Mouse (Mus musculus) spleen, embryonic (tissue): ENCODE measurements around the gene Ralgps2.

Source experiments
- CTCF ChIA-PET: fragments of 350-600 bp; sonication (Branson Sonifier 250); formaldehyde crosslinking; loops from one replicate; lab custom pipeline; 2022; lab: Charles Lee

Gene Ralgps2

DNA sequence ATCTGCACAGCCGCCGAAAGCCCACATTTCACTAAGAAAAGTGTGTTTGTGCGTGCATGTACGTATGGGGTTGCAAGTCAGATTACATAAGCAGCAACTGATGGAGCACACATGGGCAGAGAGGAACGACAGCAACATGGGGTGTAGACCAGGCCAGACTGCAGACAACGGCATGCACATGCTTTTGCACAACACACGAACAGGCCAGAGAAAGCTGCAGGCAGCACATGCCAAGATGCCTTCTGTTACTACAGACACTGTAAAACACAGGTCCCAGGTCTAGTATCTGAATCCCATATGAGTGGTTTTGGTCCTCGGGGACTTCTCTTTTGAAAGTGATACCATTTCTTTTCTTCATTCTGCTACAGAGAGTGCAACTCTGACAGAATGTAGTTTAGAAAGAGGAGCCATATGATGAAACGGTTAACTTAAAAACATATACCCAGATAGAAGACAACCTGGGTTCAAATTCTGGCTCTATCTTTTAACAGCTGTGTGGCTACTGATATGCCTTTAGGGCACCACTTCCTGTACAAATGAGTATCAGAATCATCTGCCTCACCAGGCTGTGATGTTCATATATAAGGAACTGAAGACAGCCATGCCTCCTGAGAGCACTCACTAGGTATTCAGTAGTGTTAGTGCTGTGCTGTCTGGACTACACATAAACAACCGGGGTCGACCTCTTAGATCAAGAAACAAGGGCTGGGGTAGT, 97.6 kb downstream of the Ralgps2 start:
- CTCF ChIA-PET = no interaction called here

DNA sequence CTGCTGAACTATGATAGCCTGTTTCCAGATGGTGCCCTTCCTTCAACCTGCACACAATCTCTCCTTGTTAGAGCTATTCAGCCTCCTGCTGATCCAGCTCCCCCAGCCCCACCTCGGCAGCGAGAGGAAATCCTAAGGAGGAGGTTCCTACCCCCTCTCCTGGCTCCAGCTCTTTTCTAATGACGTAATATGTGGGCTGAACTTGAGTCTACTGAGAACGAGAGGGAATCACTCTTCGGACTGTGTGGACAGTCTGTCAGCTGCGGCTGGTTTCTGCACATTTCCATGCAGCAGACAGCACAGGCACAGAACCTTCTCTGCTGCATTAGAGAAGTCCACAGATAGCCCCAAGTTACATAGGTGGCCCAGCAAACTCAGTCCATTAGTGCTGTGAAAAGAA, 100.7 kb downstream of the Ralgps2 start:
- CTCF ChIA-PET = no interaction called here

DNA sequence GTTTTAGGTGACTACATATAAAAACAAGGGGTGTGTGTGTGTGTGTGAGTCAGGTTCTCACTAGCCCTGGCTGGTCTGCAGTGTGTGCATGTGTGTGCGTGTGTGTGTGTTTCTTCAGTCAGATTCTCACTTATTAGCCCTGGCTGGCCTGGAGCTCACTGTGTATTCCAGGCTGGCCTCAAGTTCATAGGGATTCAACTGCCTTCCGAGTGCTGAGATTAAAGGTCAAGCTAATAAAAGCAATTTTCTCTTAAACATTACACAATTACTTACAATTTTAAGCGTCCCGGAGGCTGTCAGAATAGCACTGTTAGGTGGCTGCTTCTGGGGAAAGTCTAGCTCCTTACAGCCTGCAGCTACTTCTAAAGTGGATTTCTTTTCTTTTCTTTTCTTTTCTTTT, 101.2 kb downstream of the Ralgps2 start, which contains the start of gene Angptl1:
Gene Angptl1, plus strand, starts transcription at position 386 of the 400 bp plus-strand sequence.
- CTCF ChIA-PET = no interaction called here

DNA sequence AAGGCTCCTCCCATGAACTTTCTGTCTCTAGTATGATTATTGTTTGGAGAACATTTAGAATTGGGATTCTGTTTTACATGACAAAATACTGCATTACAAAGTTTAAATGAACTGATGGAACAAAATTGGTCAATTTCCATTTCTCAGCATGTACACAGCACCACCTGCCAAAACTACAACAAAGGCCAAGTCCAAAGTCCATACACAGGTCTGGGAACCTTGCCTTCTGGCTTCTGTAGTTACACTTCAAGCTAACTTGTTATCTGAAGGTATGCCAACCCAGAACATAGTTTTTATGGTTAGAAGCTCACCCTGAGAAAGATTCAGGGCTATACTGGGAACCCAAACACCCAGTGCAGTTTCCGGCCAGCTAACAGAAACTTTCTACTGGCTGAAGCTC, 120.2 kb downstream of the Ralgps2 start:
- CTCF ChIA-PET = no interaction called here

DNA sequence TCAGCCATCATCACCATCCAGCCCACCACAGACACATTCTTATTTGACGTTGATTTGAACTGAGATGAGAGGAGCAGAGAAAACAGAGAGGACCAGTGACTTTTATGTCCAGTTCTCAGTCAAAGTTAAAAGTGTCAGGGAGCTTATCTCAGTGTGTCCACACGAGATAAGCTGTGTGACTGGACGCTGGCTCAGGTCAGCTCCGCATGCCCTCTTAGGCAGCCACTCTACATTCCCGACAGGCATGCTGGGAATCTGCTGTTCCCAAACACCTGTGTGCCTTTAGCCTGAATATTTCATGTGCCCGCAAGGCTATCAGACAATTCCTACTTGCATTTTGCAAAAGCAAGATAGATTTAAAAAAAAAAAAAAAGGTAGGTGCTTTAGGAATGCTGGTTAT, 125.9 kb downstream of the Ralgps2 start:
- CTCF ChIA-PET = interaction anchor here (0.6 to 1.1 kb wide), 2 partner anchors 9 to 21 kb away, joined by 3 to 4 read pairs; no protein-coding TSS in a partner anchor

DNA sequence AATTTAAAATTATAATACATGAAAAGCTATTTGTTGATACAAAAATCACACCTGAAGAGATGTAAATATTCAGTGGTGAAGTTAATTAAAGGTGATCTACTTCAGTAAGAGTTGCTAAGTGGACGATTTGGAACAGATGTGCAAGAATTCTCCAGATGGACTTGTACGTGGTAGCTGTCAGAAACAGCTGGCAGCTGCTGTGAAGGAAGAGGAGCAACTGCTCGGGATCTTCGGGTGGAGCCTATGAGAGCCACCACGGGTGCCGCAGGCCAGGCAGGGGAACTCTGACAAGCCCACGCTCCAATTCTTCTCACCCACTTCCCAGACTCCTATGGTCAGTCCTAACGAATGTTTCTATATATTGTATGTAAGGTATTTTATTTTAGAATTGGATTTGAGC, 126.7 kb downstream of the Ralgps2 start:
- CTCF ChIA-PET = no interaction called here

DNA sequence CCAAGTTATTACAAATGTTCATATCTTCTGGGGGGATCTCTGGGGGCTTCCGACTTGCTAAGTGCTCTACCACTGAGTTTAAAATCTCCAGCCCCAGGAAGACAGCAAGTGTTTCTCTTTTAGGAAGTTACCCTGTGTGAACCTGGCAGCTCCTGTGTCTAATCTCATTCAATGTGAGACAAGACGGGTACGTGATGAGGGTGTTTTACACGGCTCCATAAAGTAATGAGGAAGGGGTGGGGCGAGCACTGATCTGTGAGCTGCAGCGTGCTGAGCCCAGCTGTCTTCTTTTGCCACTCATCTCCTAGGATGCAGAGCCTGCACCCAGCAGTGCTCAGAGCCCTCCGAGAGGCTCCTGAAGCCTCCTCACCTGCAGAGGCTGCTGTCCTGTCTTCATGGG, 127.5 kb downstream of the Ralgps2 start:
- CTCF ChIA-PET = interaction anchor here (0.6 kb wide), 1 partner anchor 93 kb away, joined by 5 read pairs; the partner anchor contains the start of gene Fam20b

DNA sequence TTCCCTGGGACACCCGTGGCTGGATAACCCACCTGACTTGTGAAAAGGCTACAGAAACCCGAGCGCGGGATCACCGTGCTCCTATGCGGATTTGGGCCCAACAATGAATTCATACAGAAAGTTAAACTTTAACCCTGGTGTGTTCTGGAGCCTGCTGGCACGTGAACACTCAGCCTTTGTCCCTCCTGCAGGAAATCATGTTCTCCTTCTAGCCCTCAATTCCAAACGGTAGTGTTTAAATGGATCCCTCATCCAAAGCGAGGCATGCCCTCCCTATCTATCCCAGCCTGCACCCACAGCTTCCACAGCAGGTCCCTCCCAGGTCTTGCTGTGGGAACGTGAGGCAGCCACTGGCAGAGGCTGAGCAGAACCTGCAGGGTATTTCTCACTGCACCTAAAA, 131.1 kb downstream of the Ralgps2 start:
- CTCF ChIA-PET = no interaction called here

DNA sequence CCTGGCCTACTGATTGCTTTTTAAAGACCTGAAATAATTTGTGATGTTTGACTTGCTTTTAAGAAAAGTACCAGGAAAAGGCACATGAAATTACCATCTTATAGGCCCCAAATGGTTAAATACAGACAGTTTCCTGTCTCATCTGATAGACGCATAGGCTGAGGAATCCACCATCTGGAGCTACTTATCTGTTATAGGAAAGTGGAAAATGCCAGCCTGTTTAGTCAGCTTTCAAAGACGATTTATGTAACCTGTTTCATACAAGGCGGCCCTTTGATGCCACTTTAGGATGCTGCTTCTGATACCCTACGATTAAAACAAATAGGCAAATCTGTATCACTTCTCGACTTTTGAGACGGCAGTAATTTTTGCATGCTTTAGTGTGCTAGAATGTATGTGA, 138.2 kb downstream of the Ralgps2 start:
- CTCF ChIA-PET = no interaction called here

DNA sequence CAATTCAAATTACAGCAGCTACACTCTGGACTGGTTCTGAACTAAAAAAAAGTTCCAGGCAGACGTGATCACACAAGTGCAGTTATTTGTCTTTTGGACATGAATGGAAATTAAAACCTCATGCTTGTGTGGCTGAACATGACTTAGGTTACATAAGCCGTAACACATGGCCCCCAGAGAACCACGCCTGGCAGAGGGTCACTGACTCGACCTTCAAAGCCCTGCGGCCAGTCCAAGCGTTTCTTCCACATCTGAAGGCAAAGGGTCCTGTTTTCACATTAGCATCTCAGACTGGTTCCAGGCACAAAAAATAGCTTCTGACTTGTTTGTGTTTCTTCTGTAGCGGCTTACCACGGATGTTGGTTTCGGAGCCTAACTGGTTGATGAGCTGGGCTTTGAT, 143.2 kb downstream of the Ralgps2 start:
- CTCF ChIA-PET = interaction anchor here (0.6 kb wide), 1 partner anchor 56 kb away, joined by 3 read pairs; no protein-coding TSS in a partner anchor

DNA sequence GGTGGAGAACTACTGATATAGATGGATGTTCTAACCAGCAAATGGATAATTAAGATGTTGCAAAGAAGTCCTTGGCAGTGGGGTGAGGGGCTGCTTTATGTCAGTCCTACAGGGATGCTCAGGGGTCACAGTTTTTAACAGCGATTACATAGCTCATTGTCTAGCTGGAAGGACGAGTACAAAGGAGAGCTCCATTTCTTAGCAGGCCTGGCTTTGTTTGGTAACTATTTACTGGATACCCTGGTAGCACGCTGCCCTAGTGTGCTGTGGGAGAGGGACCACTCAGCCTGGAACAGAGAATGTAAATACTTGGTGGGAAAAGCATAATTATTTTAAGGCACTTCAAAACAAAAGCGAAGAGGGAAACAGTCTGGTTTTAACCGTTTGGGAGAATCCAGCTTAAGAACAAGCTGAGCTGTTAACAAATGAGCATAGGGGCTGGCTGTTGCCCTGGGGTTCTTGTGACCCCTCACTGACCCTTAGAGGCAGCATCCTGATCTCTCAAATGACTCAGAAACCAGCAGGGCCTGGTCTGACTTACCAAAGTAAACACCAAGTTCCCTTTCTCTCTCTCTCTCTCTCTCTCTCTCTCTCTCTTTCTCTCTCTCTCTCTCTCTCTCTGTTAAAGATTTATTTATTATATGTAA, 149.5 kb downstream of the Ralgps2 start:
- CTCF ChIA-PET = no interaction called here

DNA sequence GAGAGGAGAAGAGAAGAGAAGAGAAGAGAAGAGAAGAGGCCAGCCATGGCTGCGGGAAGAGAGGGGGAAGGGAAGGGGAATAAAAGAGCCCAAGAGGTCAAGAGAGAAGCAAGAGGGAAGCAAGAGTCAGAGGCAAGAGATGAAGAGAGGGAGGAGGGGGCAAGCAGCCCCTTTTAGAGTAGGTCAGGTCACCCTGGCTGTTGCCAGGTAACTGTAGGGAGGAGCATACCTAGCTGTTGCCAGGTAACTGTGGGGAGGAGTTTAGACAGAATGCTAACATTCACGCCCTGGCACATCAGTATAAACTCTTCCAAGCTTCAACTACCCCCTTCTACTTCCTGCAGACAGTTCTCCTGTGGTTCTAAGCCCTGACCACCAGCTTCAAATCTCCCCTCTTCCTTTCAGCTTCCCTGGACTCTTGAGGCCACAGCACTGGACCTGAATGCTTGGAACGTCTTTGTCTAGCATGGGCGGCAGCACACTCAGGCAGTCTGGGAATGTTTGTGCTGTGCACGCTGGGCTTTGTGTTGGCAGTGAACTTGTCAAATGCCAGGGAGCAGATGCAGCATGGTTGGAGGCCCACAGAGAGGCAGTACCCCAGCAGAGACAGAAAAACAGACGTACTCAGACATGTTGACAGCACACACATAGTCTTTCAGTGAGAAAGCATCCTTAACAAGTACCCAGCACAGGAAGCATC, 152.1 kb downstream of the Ralgps2 start:
- CTCF ChIA-PET = interaction anchor here (0.7 kb wide), 1 partner anchor 324 kb away, joined by 3 read pairs; no protein-coding TSS in a partner anchor

DNA sequence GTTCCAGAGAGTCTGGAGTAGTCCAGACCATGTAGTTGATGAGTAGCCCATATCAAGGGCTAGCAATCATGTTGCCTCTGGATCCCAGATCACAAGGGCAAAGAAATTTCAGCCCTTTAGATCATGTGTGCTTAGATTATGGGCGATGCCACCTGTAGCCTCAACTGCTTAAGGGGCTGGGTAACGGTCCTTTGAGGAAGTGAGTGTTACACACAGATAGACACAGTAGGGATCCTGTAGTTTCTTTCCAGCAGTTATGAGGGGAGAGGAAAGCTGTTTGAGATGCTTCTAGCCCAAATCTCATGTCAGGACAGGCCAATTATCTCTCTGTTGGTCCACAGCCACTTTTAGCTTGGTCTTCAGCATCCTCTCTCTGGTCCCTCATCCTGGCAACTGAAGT, 153.4 kb downstream of the Ralgps2 start:
- CTCF ChIA-PET = no interaction called here

DNA sequence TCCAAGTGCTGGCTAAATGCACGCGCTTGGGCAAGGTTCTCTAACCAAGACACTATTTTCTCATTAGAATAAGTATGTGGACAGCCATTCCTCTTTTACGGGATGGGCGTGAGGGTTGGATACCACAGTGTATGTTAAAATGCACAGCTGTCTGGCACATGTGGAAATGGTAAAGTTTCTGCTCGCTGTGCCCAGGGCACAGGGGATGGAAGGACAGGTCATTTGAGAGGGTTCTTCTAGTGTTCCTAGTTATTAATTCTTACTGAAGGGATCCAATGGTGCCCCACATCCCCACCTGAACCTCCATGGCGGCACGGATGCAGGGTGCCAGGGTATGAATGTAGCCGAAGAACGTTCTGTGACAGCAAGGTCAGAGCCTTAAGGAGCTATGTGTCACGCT, 154.5 kb downstream of the Ralgps2 start:
- CTCF ChIA-PET = no interaction called here

DNA sequence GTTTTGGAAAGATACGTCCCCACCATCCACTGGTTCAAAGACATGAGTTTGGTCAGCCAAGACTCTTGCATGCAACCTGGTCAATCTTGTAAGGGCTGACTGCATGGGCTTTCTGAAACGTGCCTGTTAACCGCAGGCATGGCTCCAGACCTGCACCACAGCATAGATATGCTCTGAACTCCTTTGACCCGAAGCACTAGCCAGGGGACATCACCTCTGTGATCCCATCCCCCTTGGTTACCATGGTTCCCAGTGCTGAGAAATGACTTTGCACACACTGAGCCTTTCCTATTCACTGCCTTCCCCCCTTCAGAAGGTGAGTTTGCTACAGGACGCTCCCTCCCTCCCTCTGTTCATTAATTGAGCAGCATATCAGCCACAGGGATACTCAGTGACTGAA, 155.3 kb downstream of the Ralgps2 start:
- CTCF ChIA-PET = no interaction called here

DNA sequence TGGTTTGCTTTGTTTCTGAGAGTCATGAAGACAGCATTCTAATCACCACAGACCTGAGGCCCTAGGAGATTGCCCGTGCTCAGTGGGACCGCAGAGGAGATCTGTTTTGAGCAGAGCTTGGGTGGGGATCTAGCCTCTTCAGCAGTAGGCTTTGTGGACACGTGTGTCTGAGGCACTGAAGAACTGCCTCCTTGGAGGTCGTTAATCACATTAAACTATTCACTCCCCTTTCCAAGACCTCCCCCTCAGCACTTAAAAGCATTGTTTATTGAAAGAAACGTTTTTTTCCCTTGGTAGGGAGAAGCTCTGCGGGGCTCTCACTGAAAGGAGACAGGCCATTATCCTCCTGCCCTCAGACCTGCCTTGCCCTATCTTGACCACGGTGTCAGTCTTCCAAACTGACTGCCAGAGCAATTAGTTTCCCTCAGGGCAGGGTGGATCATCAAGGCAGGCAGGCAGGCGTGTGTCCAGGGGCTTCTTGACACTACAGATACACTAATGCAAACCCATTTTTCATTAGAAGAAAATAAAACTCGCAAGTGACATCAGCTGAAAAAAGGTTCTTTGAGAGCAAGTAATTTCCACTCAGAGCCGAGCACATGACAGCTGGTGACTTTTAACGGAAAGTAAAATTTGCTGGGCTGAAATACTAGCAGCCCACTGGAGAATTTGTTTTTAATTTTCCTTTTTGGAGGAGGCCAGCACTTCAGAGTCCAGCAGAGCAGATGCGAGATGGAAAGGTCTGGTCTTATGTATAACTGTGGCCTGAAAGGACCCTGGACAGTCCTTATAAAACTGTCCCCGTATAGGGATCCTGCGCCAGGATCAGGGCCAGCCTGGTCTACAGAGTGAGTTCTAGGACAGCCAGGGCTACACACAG, 157.2 kb downstream of the Ralgps2 start:
- CTCF ChIA-PET = interaction anchor here (0.6 kb wide), 1 partner anchor 571 kb away, joined by 9 read pairs; no protein-coding TSS in a partner anchor

DNA sequence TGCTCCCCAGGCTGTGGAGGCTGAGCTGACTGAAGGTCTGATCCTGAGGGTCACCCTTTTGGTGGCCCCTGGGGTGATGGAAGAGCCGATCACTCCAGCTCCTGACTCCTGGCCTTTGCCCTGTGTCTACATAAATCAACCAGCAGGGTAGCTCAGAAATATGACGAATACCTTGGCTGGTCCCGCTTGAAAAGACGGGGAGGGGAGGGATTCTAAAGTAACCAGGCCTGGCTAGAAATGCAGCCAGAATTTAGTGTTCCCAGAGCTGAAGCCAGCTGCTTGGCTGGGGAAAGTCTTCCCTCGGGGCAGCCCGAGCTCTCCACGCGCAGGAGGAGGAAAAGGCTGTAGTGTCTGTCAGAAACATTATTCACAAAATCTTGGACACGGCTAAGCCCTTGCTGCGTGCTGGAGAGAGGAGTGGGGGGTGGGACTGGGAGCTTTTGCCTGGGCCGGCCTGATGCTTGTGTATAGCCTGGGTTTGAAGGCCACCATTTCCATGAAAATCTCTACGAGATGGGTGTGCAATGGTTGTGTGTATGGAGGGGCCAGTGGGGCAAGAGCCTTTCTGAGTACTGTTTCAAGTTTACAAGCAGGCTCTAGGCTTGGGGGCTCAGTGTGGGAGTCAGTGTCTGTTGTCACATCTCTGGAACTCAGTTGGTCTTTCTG, 158.2 kb downstream of the Ralgps2 start:
- CTCF ChIA-PET = interaction anchor here (0.6 kb wide), 2 partner anchors 30 to 706 kb away, joined by 3 to 4 read pairs; no protein-coding TSS in a partner anchor

DNA sequence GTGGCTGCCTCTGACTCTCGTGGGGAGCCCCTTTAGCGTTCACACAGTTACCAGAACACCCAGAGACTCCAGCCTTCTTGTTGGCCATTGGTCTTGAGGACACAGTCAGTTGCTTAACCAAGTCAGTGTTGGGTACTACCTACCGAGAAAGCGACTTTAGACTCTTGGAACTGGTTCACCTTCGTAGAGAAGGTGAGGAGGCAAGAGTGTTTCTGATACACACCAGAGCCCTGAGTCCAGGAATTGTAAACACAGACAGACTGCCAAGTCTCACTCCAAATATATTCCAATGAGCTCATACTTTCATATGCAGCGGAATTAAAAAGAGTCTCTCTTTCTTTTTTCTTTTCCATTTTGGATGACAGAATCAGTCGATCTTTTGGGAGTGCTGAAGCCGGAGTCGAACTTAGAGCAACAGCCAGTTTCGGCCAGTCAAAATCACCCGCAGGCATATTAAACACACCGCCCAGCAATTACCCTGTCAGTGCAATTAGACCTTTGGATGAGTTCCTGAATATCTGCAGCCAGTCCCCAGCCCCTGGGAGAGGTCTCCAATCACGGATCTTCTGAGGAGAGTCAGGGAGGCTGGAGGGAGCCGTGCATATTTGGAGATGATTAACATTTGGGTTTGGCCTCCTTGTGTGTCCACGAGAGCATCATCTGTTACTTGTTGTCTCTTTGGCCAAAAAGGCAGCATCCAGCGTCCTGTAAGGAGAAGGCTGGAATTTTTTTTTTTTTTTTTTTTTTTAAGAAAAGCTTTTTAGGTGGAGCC, 159.0 kb downstream of the Ralgps2 start:
- CTCF ChIA-PET = interaction anchor here (0.6 kb wide), 2 partner anchors 29 to 705 kb away, joined by 3 to 4 read pairs; no protein-coding TSS in a partner anchor

DNA sequence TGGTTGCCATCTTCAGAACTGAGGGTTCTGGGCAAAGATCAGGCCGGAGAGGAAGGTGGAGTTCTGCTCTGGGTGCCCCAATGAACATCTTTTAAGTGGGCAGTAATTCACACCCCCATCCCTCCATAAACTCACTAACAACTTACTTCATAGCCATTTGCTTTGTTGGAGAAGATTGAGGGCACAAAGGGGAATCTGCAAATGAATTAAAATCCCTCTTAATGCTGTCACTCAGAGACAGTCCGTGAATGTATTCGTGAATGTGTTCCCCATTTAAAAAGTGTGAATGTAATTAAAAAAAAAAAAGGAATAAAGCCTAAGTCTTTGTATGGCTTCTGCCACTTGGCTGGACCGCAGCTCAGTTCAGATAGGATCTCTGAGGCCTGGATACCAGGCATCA, 159.8 kb downstream of the Ralgps2 start:
- CTCF ChIA-PET = no interaction called here

DNA sequence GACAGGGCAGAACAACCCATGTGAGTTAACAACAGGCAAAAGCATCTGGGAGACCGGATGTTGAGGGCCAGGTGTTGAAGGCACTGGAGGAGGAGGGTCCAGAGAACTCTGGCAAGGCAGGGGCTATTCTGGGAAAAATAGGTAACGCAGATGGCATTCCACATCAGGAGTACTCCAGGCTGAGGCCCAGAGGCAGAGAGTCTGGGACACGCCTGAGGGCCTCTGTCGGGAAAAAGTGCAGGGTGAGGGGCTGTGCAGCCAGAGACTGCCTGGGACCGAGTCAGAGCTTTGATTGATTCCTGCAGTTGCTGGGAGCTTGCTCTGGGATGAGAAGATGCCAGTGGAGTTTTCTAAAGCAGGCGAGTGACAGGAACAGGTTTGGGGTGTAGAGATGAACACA, 160.4 kb downstream of the Ralgps2 start:
- CTCF ChIA-PET = no interaction called here
